Mouse (Mus musculus) testis, adult 2 months (tissue): ENCODE results near the gene Usp42.

Experiments
- CTCF ChIP-seq: fragments of 200-500 bp; IDR thresholded peaks from 2 replicates; pipeline ENCODE4 v1.5.1; 2012; ENCODE audit warnings: low read depth, mild to moderate bottlenecking, inconsistent platforms, low read length, moderate library complexity; ENCODE audit not compliant: control insufficient read depth, insufficient read depth, insufficient replicate concordance
- POLR2A ChIP-seq: fragments of 200-500 bp; IDR thresholded peaks from 2 replicates; pipeline ENCODE4 v1.6.1; 2012; ENCODE audit warnings: low read depth, mild to moderate bottlenecking, inconsistent platforms, low read length, moderate library complexity; ENCODE audit not compliant: control insufficient read depth

DNA sequence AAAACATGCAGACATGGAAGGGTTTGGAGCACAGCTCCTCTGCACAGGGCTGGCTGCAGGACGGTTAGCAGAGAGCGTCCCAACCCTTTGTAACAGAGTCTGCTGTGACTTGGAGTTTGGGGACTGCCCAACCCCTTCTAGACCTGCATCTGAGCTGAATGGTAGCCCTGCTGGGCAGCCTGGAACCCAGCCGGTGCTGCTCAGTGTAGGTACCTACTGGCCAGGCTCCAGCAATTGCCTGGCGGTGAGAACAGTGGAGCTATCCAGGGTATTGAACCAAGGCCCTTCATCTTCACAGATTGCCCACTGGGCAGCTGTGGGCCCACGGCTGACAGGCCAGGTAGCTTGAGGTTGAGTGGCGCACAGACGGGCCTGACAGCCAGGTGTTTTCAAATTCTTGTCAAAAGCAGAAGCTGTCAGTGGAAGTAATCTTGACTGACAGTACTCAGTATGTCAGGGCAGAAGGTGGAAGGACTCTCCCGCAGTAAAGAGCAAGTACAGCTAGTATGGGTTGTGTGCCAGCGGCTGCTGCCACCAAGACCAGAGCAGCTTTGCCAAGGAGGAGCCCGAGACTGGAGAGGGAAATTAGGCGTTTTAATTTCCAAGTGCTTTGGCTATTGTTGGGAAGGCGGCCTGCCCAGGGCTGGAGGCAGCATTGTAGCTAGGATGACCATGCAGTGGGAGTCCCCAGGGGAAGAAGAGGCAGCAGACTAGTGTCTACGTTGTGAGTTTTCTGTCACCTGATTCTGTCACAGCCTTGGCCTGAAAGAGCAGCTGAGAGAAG lies 27.0 kb downstream of the Usp42 start:
- no peak for TF ChIP-seq CTCF
- no peak for TF ChIP-seq POLR2A
